Mouse (Mus musculus) effector memory CD4-positive, alpha-beta T cell, adult 5 months (primary cell): ENCODE data around the gene Zfp324. TPM values are rescaled to one million over a fixed set of nuclear protein-coding genes. Genes with fewer than 3 reads are reported as not detected.

Source experiments
- polyA plus RNA-seq: library from polyadenylated mRNA; unstranded; fragments of 100-300 nt; shearing (Covaris generic); gene quantifications from one replicate; pipeline ENCODE4 v1.2.1, GENCODE M21; 2017

The Zfp324 gene
- polyA plus RNA-seq, result 0.60 TPM

DNA sequence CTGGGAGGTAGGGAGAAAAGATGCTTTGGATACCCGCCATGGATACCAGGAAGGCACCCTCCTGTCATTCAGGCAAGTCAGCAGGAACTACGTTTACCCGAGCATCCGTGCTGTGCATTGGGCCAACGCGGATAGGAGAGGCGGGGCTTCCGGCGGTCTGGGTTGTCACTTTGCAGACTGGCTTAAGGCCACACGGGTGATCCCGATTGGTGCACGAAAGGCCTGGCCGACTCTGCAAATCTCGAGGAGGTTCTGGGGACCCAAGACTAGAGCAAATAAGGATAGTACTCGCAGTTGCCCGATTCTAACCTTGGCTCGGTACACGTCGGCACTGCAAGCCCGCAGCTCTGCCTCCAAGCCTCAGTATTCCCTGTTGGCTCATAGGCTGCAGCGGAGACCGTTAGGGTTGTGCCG is at the start of gene Zfp324:
TSS of gene Zfp324 (plus strand) at position 161 of the 414 bp plus-strand sequence.

DNA sequence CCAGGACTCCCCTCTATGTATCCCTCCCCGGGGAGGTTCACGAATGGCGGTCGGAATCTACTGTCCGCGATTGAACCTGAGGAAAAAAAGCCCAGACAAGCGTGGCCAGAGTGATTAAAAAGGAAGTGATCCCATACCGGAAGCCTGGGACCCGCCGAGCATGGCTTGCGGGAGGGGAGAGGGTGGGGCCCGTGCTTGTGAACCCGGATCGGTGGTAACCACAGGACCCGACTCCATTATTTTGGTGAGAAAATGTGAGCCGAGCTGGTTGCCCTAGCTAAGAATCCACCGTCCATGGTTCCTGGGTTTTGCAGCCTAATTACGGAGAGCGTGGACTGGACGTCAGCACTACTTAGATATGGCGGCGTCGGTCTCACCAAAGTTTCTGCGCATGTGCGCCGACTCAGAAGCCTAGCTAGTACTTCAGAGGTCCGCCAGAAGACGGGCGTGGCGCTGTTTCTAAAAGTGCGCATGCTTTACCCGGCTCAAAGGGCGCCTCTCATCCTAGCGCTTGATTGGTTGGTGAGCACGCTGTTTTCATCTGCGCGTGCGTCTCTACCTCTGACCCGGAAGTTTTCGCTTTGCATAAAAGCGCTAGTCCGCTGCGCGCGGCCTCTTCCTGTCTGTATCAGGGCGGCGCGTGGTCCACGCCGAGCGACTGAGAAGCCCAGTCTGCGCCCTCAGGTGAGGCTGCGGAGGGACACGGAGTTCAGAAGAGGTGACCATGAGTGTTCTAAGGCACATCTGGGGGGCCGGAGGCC is 43.8 kb upstream of the Zfp324 start, which contains the start of gene Rps5:
TSS of gene Rps5 (plus strand) at position 586 of the 761 bp plus-strand sequence.

DNA sequence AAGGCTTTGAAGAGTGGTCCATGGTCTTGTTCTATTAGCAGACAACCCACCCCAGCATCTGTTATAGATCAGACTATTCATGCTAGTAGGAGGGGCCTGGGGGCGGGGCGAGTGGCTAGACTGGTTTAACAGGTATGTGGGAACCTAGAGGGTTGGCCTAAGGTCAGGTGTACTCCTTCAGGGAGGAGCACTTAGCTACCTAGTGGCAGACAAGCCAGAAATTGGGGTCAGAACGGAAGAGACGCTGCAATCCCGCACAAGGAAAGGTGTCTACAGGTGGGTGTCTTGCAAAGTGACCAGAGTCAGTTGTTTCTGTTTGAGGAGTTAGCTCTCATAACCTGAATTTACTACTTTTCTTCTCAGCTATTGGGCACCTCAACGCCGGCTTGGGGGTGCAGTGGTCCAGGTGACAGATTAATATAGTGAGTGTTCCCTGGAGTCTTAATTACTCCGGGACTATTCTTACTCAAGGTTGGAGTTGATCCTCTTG is 38.4 kb upstream of the Zfp324 start, which contains the start of gene Rnf225:
TSS of gene Rnf225 (plus strand) at position 226 of the 490 bp plus-strand sequence.

DNA sequence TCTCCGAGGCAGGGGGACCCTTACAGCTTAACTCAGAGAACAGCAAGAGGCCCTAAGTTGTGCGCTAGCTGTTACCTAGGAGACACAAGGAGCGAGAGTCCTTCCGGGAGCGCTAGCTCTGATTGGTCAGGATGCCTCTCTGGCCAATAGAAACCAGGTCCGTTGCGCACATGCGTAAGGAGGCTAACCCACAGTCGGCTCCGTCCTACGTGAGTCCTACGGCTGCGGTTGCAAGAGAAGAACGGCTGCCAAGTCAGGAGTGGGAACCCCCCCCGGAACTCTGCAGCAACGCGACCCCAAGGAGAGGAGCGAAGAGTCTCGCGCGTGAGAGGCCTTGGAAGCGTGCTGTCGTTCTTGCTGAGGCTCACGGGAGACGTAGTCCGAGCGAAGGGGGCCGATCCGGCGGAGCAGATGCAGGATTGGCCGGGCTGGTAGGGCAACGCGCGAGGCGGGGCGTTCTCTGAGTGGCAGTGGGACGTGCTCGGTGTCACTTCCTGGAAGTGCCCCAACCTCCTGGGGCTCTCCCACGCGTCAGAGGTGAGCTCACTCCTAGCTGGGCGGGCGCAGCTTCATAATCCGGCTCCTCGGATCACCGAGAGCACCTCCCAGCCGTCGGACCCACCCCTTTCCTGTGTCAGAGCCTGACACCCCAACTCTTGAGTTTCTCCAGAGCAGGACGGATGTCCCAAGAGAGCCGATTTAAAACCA is 12.2 kb downstream of the Zfp324 start, which contains the start of gene Zfp446:
TSS of gene Zfp446 (plus strand) at position 167 of the 708 bp plus-strand sequence.

GRCm38 (mm10) chr7:12998053-12998452 is 32.4 kb downstream of the Zfp324 start, which contains the start of gene Slc27a5:
Gene Slc27a5 (minus strand): TSS chr7:12998192.

DNA sequence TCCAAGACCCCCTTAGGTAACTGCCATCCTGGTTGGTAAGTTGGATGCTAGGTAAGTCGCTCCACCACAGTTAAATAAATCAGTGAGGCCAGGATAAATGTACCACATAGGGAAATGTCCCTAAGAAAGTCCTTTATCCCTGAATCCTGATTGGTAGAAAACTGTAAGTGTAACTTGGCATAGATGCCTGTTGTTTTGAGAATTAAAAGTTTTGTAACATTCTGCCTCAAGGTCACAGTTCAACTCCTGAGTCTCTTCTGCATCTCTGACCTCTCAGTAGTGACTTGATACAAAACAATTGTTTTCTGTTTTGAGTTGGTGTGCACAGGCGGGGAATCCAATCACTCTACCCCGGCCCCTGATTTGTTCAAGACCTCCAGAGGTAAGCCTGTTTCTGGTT is 33.2 kb downstream of the Zfp324 start, which contains the start of gene Trim28:
TSS of gene Trim28 (plus strand) at position 264 of the 400 bp plus-strand sequence.

DNA sequence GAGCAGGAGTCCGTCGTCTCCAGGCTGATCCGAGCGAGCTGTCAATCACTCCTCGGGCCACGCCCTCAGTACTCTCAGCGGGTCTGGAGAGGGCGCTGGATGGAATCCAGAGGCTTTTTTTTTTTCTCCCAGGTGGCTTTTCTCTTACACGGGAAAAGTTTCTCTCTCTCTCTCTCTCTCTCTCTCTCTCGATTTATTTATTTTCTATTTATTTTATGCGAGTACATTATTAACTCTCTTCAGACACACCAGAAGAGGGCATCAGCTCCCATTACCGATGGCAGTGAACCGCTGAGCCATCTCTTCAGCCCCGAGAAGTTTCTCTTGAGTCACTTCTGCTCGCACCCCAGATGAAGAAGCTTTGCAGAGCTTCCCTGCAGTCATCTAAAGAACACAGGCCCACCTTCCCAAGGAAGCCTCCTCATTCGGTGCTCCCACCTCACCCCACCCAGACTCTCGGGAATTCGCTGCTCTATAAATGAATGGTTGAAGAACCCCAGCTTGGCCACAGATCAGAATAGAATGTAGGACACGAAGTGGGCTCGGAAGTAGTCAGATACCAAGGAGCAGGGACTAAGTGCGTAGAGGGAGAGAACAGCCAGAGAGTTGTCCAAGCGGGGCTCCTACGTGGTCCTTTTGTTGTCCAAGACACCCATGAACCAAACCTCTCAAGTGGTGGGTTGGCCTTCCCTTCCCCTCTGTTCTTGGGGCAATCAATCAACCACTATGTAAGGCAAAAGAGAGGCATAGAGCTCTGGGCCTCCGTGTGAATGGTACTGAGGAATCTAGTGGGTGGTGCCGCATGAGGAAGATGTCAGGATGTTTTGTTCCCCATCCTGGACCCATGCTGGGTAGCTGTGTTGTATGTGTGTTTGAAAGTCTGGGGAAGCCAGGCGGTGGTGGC is 44.6 kb downstream of the Zfp324 start, which contains the start of gene Zbtb45:
TSS of gene Zbtb45 (minus strand) at position 30 of the 904 bp plus-strand sequence.

Other genes starting within 250 kb of the Zfp324 start
- not detected for gene Vmn2r56, start 230.8 kb upstream of the Zfp324 start, polyA plus RNA-seq
- gene Zscan18, start 162.2 kb upstream of the Zfp324 start, polyA plus RNA-seq, result 12.5 TPM
- 7.6 TPM for gene Zfp329, start 147.0 kb upstream of the Zfp324 start, polyA plus RNA-seq
- 91.6 TPM for gene Zfp110, start 131.1 kb upstream of the Zfp324 start, polyA plus RNA-seq
- 0.42 TPM for gene Zfp128, start 84.7 kb upstream of the Zfp324 start, polyA plus RNA-seq
- 5.2 TPM for gene Zscan22, start 68.0 kb upstream of the Zfp324 start, polyA plus RNA-seq
- gene Rps5, start 43.5 kb upstream of the Zfp324 start, polyA plus RNA-seq, result 1,062 TPM
- not detected for gene Rnf225, start 38.4 kb upstream of the Zfp324 start, polyA plus RNA-seq
- gene Zfp446, start 12.0 kb downstream of the Zfp324 start, polyA plus RNA-seq, result 3.5 TPM
- 0.21 TPM for gene Slc27a5, start 32.4 kb downstream of the Zfp324 start, polyA plus RNA-seq
- gene Trim28, start 33.3 kb downstream of the Zfp324 start, polyA plus RNA-seq, result 106 TPM
- 6.3 TPM for gene Zbtb45, start 44.2 kb downstream of the Zfp324 start, polyA plus RNA-seq
- 163 TPM for gene Chmp2a, start 69.0 kb downstream of the Zfp324 start, polyA plus RNA-seq
- 133 TPM for gene Ube2m, start 72.4 kb downstream of the Zfp324 start, polyA plus RNA-seq
- 0.09 TPM for gene Mzf1, start 88.9 kb downstream of the Zfp324 start, polyA plus RNA-seq
- gene Vmn1r85, start 129.3 kb downstream of the Zfp324 start, polyA plus RNA-seq, result not detected
- gene Vmn1r86, start 154.1 kb downstream of the Zfp324 start, polyA plus RNA-seq, result not detected
- gene Vmn1r87, start 174.3 kb downstream of the Zfp324 start, polyA plus RNA-seq, result 0.16 TPM
- gene Vmn1r88, start 193.7 kb downstream of the Zfp324 start, polyA plus RNA-seq, result 0.07 TPM
- gene Vmn1r89, start 247.2 kb downstream of the Zfp324 start, polyA plus RNA-seq, result not detected